In the genomic region with DNA sequence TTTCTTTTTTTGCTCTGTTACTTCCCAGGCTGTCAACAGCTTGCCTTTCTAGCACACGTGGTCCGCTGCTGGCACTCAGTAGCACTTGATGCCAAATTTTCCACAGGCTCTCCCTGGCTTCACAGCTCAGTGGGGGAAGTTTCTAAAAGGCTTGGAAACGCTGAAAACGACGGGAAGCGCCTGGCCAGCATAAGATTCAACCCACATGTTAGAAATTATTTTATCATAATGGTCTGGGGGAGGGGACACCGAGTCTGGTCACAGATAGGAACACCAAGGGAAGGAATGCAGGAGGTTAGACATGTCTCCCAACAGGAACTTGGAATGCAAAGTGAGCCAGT, we compare ENCODE assay signal across 8 mouse cellular contexts. TPM values are rescaled to one million over a fixed set of nuclear protein-coding genes. Genes with fewer than 3 reads are reported as not detected.
DNase-seq lines count a peak whose midpoint lies in the region; ATAC-seq lines count a peak whose summit lies in the region.
"Had no signal": no experiment of that assay in that cellular context is flagged by ENCODE, and none has a peak within 500 bp of the region (broad histone marks: within the 10 kb centered on the region; RNA-seq: fewer than 3 reads in every experiment).

No protein-coding gene starts in this region.

- no peak overlapping the region for H3K9ac ChIP-seq in lung, embryonic 15.5 days
- H3K9ac ChIP-seq in embryonic facial prominence, embryonic 11.5 days (replicated peaks; ENCODE audit: low read length), result no peak overlapping the region
- no peak overlapping the region for H3K9ac ChIP-seq in kidney, embryonic 15.5 days
- H3K9ac ChIP-seq: stomach, embryonic 15.5 days had no signal

- no peaks in the 10 kb centered on the region for H3K36me3 ChIP-seq in lung, embryonic 15.5 days
- H3K36me3 ChIP-seq in embryonic facial prominence, embryonic 11.5 days (replicated peaks; ENCODE audit: control insufficient read depth, insufficient read depth, low read depth, low read length), result no peaks in the 10 kb centered on the region
- H3K36me3 ChIP-seq in kidney, embryonic 15.5 days, result no peaks in the 10 kb centered on the region
- H3K36me3 ChIP-seq: stomach, embryonic 15.5 days had no signal

- no peaks in the 10 kb centered on the region for H3K9me3 ChIP-seq in lung, embryonic 15.5 days
- H3K9me3 ChIP-seq in embryonic facial prominence, embryonic 11.5 days (replicated peaks; ENCODE audit: control insufficient read depth, low read length), result no peaks in the 10 kb centered on the region
- no peaks in the 10 kb centered on the region for H3K9me3 ChIP-seq in kidney, embryonic 15.5 days (replicated peaks)
- H3K9me3 ChIP-seq: stomach, embryonic 15.5 days had no signal

- peaks cover 44% of the 10 kb centered on the region for H3K4me1 ChIP-seq in lung, embryonic 15.5 days
- H3K4me1 ChIP-seq in embryonic facial prominence, embryonic 11.5 days (ENCODE audit: control insufficient read depth, insufficient read depth, low read length), result no peaks in the 10 kb centered on the region; the same call in 1 of the 2 replicates
- peaks cover 49% of the 10 kb centered on the region for H3K4me1 ChIP-seq in kidney, embryonic 15.5 days

- 17% methylated on average over 7 of the region's 7 CpGs for WGBS in lung, embryonic 15.5 days
- 29% methylated on average over 7 of the region's 7 CpGs for WGBS in embryonic facial prominence, embryonic 11.5 days
- 26% methylated on average over 7 of the region's 7 CpGs for WGBS in kidney, embryonic 15.5 days

- H3K27ac ChIP-seq in lung, embryonic 15.5 days, result peak overlapping the region; percentile 79
- no peak overlapping the region for H3K27ac ChIP-seq in embryonic facial prominence, embryonic 11.5 days (replicated peaks; ENCODE audit: low read depth, low read length)
- peak overlapping the region; percentile 83 for H3K27ac ChIP-seq in kidney, embryonic 15.5 days
- H3K27ac ChIP-seq: stomach, embryonic 15.5 days had no signal

- peak; percentile 62; the same call in 1 of the 2 replicates for ATAC-seq in lung, embryonic 15.5 days (ENCODE audit: borderline replicate concordance, extremely low read depth, low FRiP score, low TSS enrichment)
- ATAC-seq in embryonic facial prominence, embryonic 11.5 days (replicated peaks; ENCODE audit: insufficient number of reproducible peaks, low FRiP score, low TSS enrichment, low read depth), result no peak
- no peak for ATAC-seq in kidney, embryonic 15.5 days (replicated peaks; ENCODE audit: low FRiP score)
- ATAC-seq in CD4-positive, CD25-positive, alpha-beta regulatory T cell, adult 4 months, result no peak

- 0 out of 2 replicates have a peak overlapping the region, but pooled peaks have one; percentile 3 for H3K4me2 ChIP-seq in lung, embryonic 15.5 days
- H3K4me2 ChIP-seq in embryonic facial prominence, embryonic 11.5 days (ENCODE audit: low read depth, low read length), result no peak overlapping the region
- H3K4me2 ChIP-seq in kidney, embryonic 15.5 days, result no peak overlapping the region
- H3K4me2 ChIP-seq: stomach, embryonic 15.5 days had no signal

- no peaks in the 10 kb centered on the region for H3K27me3 ChIP-seq in lung, embryonic 15.5 days
- H3K27me3 ChIP-seq in embryonic facial prominence, embryonic 11.5 days (ENCODE audit: control insufficient read depth, insufficient read depth, low read length), result no peaks in the 10 kb centered on the region
- H3K27me3 ChIP-seq in kidney, embryonic 15.5 days, result no peaks in the 10 kb centered on the region
- H3K27me3 ChIP-seq: stomach, embryonic 15.5 days had no signal

- no peak overlapping the region for H3K4me3 ChIP-seq in lung, embryonic 15.5 days
- H3K4me3 ChIP-seq in embryonic facial prominence, embryonic 11.5 days (ENCODE audit: low read depth, low read length), result no peak overlapping the region
- H3K4me3 ChIP-seq in kidney, embryonic 15.5 days (replicated peaks), result no peak overlapping the region
- H3K4me3 ChIP-seq: stomach, embryonic 15.5 days had no signal

- DNase-seq in lung, postnatal 14 days, result no peak
- DNase-seq in embryonic facial prominence, embryonic 11.5 days (ENCODE audit: low spot score), result peak; percentile 59
- DNase-seq in mesoderm, embryonic 11.5 days (ENCODE audit: low read depth, low spot score), result peak; percentile 45
- no peak for DNase-seq in thymus, postnatal 10 days (ENCODE audit: low spot score in 2 of 2)

RNA-seq across cellular contexts. Expression of a gene that starts 10.1 kb away (rescaled TPM):
- 0.14 and 0.24 TPM in 2 replicates for polyA plus RNA-seq in lung, embryonic 15.5 days (2015; fragmentation: Nextera tagmentation; extraction: Ambion mirVana)
- not detected in 2 replicates for polyA plus RNA-seq in embryonic facial prominence, embryonic 11.5 days (2014; fragmentation: Nextera tagmentation; extraction: Ambion mirVana)
- 1.7 and 2.8 TPM in 2 replicates for polyA plus RNA-seq in kidney, embryonic 15.5 days (2015; fragmentation: Nextera tagmentation; extraction: Ambion mirVana)
- polyA plus RNA-seq in CD4-positive, CD25-positive, alpha-beta regulatory T cell, adult 4 months (2017; shearing (Covaris generic)), result under 1 TPM in 1 of 2 experiments, not detected in 1; 0.65 TPM

RNA-seq across cellular contexts. Expression of a gene that starts 12.6 kb away (rescaled TPM):
- 179 and 181 TPM in 2 replicates for polyA plus RNA-seq in lung, embryonic 15.5 days (2015; fragmentation: Nextera tagmentation; extraction: Ambion mirVana)
- 187 and 193 TPM in 2 replicates for polyA plus RNA-seq in embryonic facial prominence, embryonic 11.5 days (2014; fragmentation: Nextera tagmentation; extraction: Ambion mirVana)
- polyA plus RNA-seq in kidney, embryonic 15.5 days (2015; fragmentation: Nextera tagmentation; extraction: Ambion mirVana), result 175 and 176 TPM in 2 replicates
- 100 to 1,000 TPM in 1 of 2 experiments, 10 to 100 TPM in 1; 81.9 to 102 TPM for polyA plus RNA-seq in CD4-positive, CD25-positive, alpha-beta regulatory T cell, adult 4 months (2017; shearing (Covaris generic))

Comparison
In these comparisons a context has a peak if more than half of its experiments do, and no peak if none do; other contexts are left out.
1. DNase-seq: peak in embryonic facial prominence, embryonic 11.5 days (single experiment) and mesoderm, embryonic 11.5 days (single experiment); none in lung, postnatal 14 days (single experiment) and thymus, postnatal 10 days (0 of 2).